Mouse (Mus musculus) Patski (cell line): Measurements from ENCODE around the gene Gria1. TPM values are rescaled to one million over a fixed set of nuclear protein-coding genes. Genes with fewer than 3 reads are reported as not detected.

Experiments used
- ATAC-seq: fragments of 100-300 bp; one replicate; pipeline ENCODE4 v1.8.0; 2021
- CTCF ChIA-PET: fragments of 350-600 bp; sonication (Branson Sonifier 250); formaldehyde crosslinking; loops from one replicate; lab custom pipeline; 2022; ENCODE audit warnings: inconsistent platforms; lab: Charles Lee
- POLR2A ChIA-PET: fragments of 350-600 bp; sonication (Branson Sonifier 250); formaldehyde crosslinking; loops from one replicate; lab custom pipeline; 2022; ENCODE audit warnings: antibody characterized with exemption, inconsistent platforms; lab: Charles Lee
- DNase-seq: peaks from one replicate; pipeline ENCODE4 v3.0.0-alpha.2; 2011; ENCODE audit warnings: low read depth, low spot score
- H3K27me3 ChIP-seq: fragments of 371-371 bp; one replicate; pipeline ENCODE4 v1.5.1; 2021
- CTCF ChIP-seq: fragments of 100-300 bp; IDR thresholded peaks from one replicate; pipeline ENCODE4 v1.5.1; 2021
- in situ Hi-C: fragments of 300-500 bp; cut with MboI; formaldehyde crosslinking; loops from 3 replicates; pipeline ENCODE4 v1.11.1; 2018; ENCODE audit warnings: low pct_unique_long_range_greater_than_20kb, mixed read lengths
- polyA plus RNA-seq: library from polyadenylated mRNA; unstranded; gene quantifications from one replicate; pipeline ENCODE4 v1.2.3, GENCODE M21; 2021

Gria1 gene
- 0.24 TPM for polyA plus RNA-seq

GRCm38 (mm10) chr11:57011024-57011690 is at the start of gene Gria1:
Gene Gria1 (plus strand): TSS chr11:57011387.
- ATAC-seq (no peak), DNase-seq (no peak)
- TF ChIP-seq CTCF = no peak
- no peaks in the 10 kb centered on the region for H3K27me3 ChIP-seq
- in situ Hi-C loops = no loop called here
- POLR2A ChIA-PET = interaction anchor here (0.6 kb wide), 1 partner anchor 39 kb away, joined by 3 read pairs; no protein-coding TSS in a partner anchor
- CTCF ChIA-PET = no interaction called here

- DNase-seq = no peak
- POLR2A ChIA-PET = no interaction called here
- TF ChIP-seq CTCF = no peak
- CTCF ChIA-PET = no interaction called here
- no peak for ATAC-seq
- in situ Hi-C loops = no loop called here
- H3K27me3 ChIP-seq = no peaks in the 10 kb centered on the region
These were observed 49.4 kb upstream of the Gria1 start for GRCm38 (mm10) chr11:56961751-56962150.

- in situ Hi-C loops = no loop called here
- no peak for TF ChIP-seq CTCF
- no peak for DNase-seq
- ATAC-seq = no peak
- ChIA-PET CTCF (no interaction called here), POLR2A (interaction anchor here (0.6 kb wide), 2 partner anchors 38 to 351 kb away, joined by 3 read pairs; no protein-coding TSS in a partner anchor)
- no peaks in the 10 kb centered on the region for H3K27me3 ChIP-seq
These were observed 38.4 kb upstream of the Gria1 start for GRCm38 (mm10) chr11:56972814-56973213.

- DNase-seq (no peak), ATAC-seq (no peak)
- in situ Hi-C loops = no loop called here
- ChIA-PET POLR2A (interaction anchor here (0.7 kb wide), 1 partner anchor 50 kb away, joined by 6 read pairs; no protein-coding TSS in a partner anchor), CTCF (no interaction called here)
- TF ChIP-seq CTCF = no peak
- no peaks in the 10 kb centered on the region for H3K27me3 ChIP-seq
These were observed 26.7 kb upstream of the Gria1 start for GRCm38 (mm10) chr11:56984321-56985000.

- in situ Hi-C loops = no loop called here
- CTCF ChIA-PET = no interaction called here
- no peak for ATAC-seq
- no peak for DNase-seq
- no peaks in the 10 kb centered on the region for H3K27me3 ChIP-seq
- no peak for TF ChIP-seq CTCF
- POLR2A ChIA-PET = interaction anchor here (0.7 kb wide), 1 partner anchor 51 kb away, joined by 6 read pairs; no protein-coding TSS in a partner anchor
These were observed 25.7 kb upstream of the Gria1 start for GRCm38 (mm10) chr11:56985457-56985856.

- H3K27me3 ChIP-seq = no peaks in the 10 kb centered on the region
- CTCF ChIA-PET = interaction anchor here (1.3 kb wide), 1 partner anchor 10 kb away, joined by 3 read pairs; no protein-coding TSS in a partner anchor
- POLR2A ChIA-PET = no interaction called here
- ATAC-seq (peak; percentile 75), DNase-seq (peak; percentile 65)
- in situ Hi-C loops = no loop called here
- no peak for TF ChIP-seq CTCF
These were observed 11.6 kb upstream of the Gria1 start for GRCm38 (mm10) chr11:56999601-57000001.

- no peak for ATAC-seq
- ChIA-PET POLR2A (no interaction called here), CTCF (no interaction called here)
- no peak for DNase-seq
- no peak for TF ChIP-seq CTCF
- in situ Hi-C loops = no loop called here
- no peaks in the 10 kb centered on the region for H3K27me3 ChIP-seq
These were observed 6.6 kb upstream of the Gria1 start for GRCm38 (mm10) chr11:57004611-57005010.

GRCm38 (mm10) chr11:57005341-57005740 is 5.8 kb upstream of the Gria1 start:
- ChIA-PET POLR2A (no interaction called here), CTCF (interaction anchor here (1.4 to 1.6 kb wide), 2 partner anchors 10 to 222 kb away, joined by 3 to 6 read pairs; no protein-coding TSS in a partner anchor)
- no peak for DNase-seq
- TF ChIP-seq CTCF = no peak
- H3K27me3 ChIP-seq = no peaks in the 10 kb centered on the region
- ATAC-seq = no peak
- in situ Hi-C loops = no loop called here

GRCm38 (mm10) chr11:57007790-57008189 is 3.4 kb upstream of the Gria1 start:
- no peak for TF ChIP-seq CTCF
- no peaks in the 10 kb centered on the region for H3K27me3 ChIP-seq
- CTCF ChIA-PET = interaction anchor here (0.5 kb wide), 1 partner anchor 108 kb away, joined by 3 read pairs; no protein-coding TSS in a partner anchor
- DNase-seq (no peak), ATAC-seq (no peak)
- POLR2A ChIA-PET = no interaction called here
- in situ Hi-C loops = no loop called here

GRCm38 (mm10) chr11:57010611-57011010 is 576 bp upstream of the Gria1 start:
- no peak for TF ChIP-seq CTCF
- DNase-seq = no peak
- H3K27me3 ChIP-seq = no peaks in the 10 kb centered on the region
- ChIA-PET POLR2A (interaction anchor here (0.6 kb wide), 1 partner anchor 38 kb away, joined by 3 read pairs; no protein-coding TSS in a partner anchor), CTCF (interaction anchor here (1.4 kb wide), 1 partner anchor 11 kb away, joined by 3 read pairs; no protein-coding TSS in a partner anchor)
- no peak for ATAC-seq
- in situ Hi-C loops = no loop called here

- TF ChIP-seq CTCF = no peak
- ATAC-seq (no peak), DNase-seq (no peak)
- in situ Hi-C loops = no loop called here
- ChIA-PET CTCF (no interaction called here), POLR2A (no interaction called here)
- no peaks in the 10 kb centered on the region for H3K27me3 ChIP-seq
These were observed 478 bp downstream of the Gria1 start for GRCm38 (mm10) chr11:57011691-57012039.
